Mouse (Mus musculus): ENCODE measurements around the gene Kmt2e. TPM values are rescaled to one million over a fixed set of nuclear protein-coding genes. Genes with fewer than 3 reads are reported as not detected.

Gene Kmt2e
- polyA plus RNA-seq, 1 experiment, result 68.7 TPM

GRCm38 (mm10) chr5:23418797-23419595 lies 15.2 kb upstream of the Kmt2e start:
- WGBS, result 12% methylated on average over 18 of the region's 18 CpGs
- peak overlapping the region; percentile 74 for H3K4me3 ChIP-seq (replicated peaks; ENCODE audit: control insufficient read depth, low read depth, low read length)
- peaks cover 1% of the 10 kb centered on the region; the same call in 1 of the 2 replicates for H3K4me1 ChIP-seq (ENCODE audit: control insufficient read depth, insufficient read depth, low read length)
- H3K27ac ChIP-seq (ENCODE audit: control insufficient read depth, insufficient read depth, low read depth, low read length, poor library complexity), result peak overlapping the region; percentile 98; the same call in 1 of the 2 replicates
- TF ChIP-seq POLR2A (IDR thresholded peaks at IDR 0.05; ENCODE audit: borderline replicate concordance, control insufficient read depth, low read depth, low read length) (no peak), CTCF (IDR thresholded peaks at IDR 0.05; ENCODE audit: control insufficient read depth, insufficient read depth, low read length) (no peak)

GRCm38 (mm10) chr5:23419616-23420170 lies 14.5 kb upstream of the Kmt2e start:
- TF ChIP-seq POLR2A (IDR thresholded peaks at IDR 0.05; ENCODE audit: borderline replicate concordance, control insufficient read depth, low read depth, low read length), result no peak
- TF ChIP-seq CTCF (IDR thresholded peaks at IDR 0.05; ENCODE audit: control insufficient read depth, insufficient read depth, low read length), result no peak
- H3K4me3 ChIP-seq (replicated peaks; ENCODE audit: control insufficient read depth, low read depth, low read length), result no peak overlapping the region
- WGBS, result 65% methylated on average over 7 of the region's 7 CpGs
- H3K4me1 ChIP-seq (ENCODE audit: control insufficient read depth, insufficient read depth, low read length), result peaks cover 1% of the 10 kb centered on the region; the same call in 1 of the 2 replicates
- H3K27ac ChIP-seq (ENCODE audit: control insufficient read depth, insufficient read depth, low read depth, low read length, poor library complexity), result no peak overlapping the region

- Histone ChIP-seq H3K27ac (ENCODE audit: control insufficient read depth, insufficient read depth, low read depth, low read length, poor library complexity) (no peak overlapping the region), H3K4me1 (ENCODE audit: control insufficient read depth, insufficient read depth, low read length) (peaks cover 1% of the 10 kb centered on the region; the same call in 1 of the 2 replicates), H3K4me3 (replicated peaks; ENCODE audit: control insufficient read depth, low read depth, low read length) (no peak overlapping the region)
- TF ChIP-seq POLR2A (IDR thresholded peaks at IDR 0.05; ENCODE audit: borderline replicate concordance, control insufficient read depth, low read depth, low read length) (no peak), CTCF (IDR thresholded peaks at IDR 0.05; ENCODE audit: control insufficient read depth, insufficient read depth, low read length) (no peak)
- 89% methylated on average over 1 of the region's 1 CpGs for WGBS
These were observed 13.8 kb upstream of the Kmt2e start for GRCm38 (mm10) chr5:23420410-23420809.

GRCm38 (mm10) chr5:23421440-23421839 lies 12.8 kb upstream of the Kmt2e start:
- Histone ChIP-seq H3K4me1 (ENCODE audit: control insufficient read depth, insufficient read depth, low read length) (no peaks in the 10 kb centered on the region; the same call in 1 of the 2 replicates), H3K27ac (ENCODE audit: control insufficient read depth, insufficient read depth, low read depth, low read length, poor library complexity) (no peak overlapping the region), H3K4me3 (replicated peaks; ENCODE audit: control insufficient read depth, low read depth, low read length) (no peak overlapping the region)
- TF ChIP-seq CTCF (IDR thresholded peaks at IDR 0.05; ENCODE audit: control insufficient read depth, insufficient read depth, low read length), result no peak
- TF ChIP-seq POLR2A (IDR thresholded peaks at IDR 0.05; ENCODE audit: borderline replicate concordance, control insufficient read depth, low read depth, low read length), result no peak
- 93% methylated on average over 2 of the region's 2 CpGs for WGBS

GRCm38 (mm10) chr5:23423036-23423435 lies 11.2 kb upstream of the Kmt2e start:
- Histone ChIP-seq H3K27ac (ENCODE audit: control insufficient read depth, insufficient read depth, low read depth, low read length, poor library complexity) (no peak overlapping the region), H3K4me1 (ENCODE audit: control insufficient read depth, insufficient read depth, low read length) (peaks cover 2% of the 10 kb centered on the region; the same call in 1 of the 2 replicates), H3K4me3 (replicated peaks; ENCODE audit: control insufficient read depth, low read depth, low read length) (no peak overlapping the region)
- TF ChIP-seq CTCF (IDR thresholded peaks at IDR 0.05; ENCODE audit: control insufficient read depth, insufficient read depth, low read length) (no peak), POLR2A (IDR thresholded peaks at IDR 0.05; ENCODE audit: borderline replicate concordance, control insufficient read depth, low read depth, low read length) (no peak)
- 79% methylated on average over 3 of the region's 3 CpGs for WGBS

- peaks cover 2% of the 10 kb centered on the region; the same call in 1 of the 2 replicates for H3K4me1 ChIP-seq (ENCODE audit: control insufficient read depth, insufficient read depth, low read length)
- H3K27ac ChIP-seq (ENCODE audit: control insufficient read depth, insufficient read depth, low read depth, low read length, poor library complexity), result no peak overlapping the region
These were observed 6.7 kb upstream of the Kmt2e start for GRCm38 (mm10) chr5:23427501-23427900.

GRCm38 (mm10) chr5:23431070-23431864 lies 3.0 kb upstream of the Kmt2e start:
- 3% methylated on average over 10 of the region's 10 CpGs for WGBS
- H3K4me1 ChIP-seq (ENCODE audit: control insufficient read depth, insufficient read depth, low read length), result peaks cover 2% of the 10 kb centered on the region; the same call in 1 of the 2 replicates
- TF ChIP-seq CTCF (IDR thresholded peaks at IDR 0.05; ENCODE audit: control insufficient read depth, insufficient read depth, low read length) (no peak), POLR2A (IDR thresholded peaks at IDR 0.05; ENCODE audit: borderline replicate concordance, control insufficient read depth, low read depth, low read length) (no peak)
- no peak overlapping the region for H3K27ac ChIP-seq (ENCODE audit: control insufficient read depth, insufficient read depth, low read depth, low read length, poor library complexity)
- peak overlapping the region; percentile 47 for H3K4me3 ChIP-seq (replicated peaks; ENCODE audit: control insufficient read depth, low read depth, low read length)

More at GRCm38 (mm10) chr5:23427501-23427900, 6.7 kb upstream of the Kmt2e start:
- H3K4me3 ChIP-seq (replicated peaks; ENCODE audit: control insufficient read depth, low read depth, low read length), result no peak overlapping the region
- TF ChIP-seq CTCF (IDR thresholded peaks at IDR 0.05; ENCODE audit: control insufficient read depth, insufficient read depth, low read length) (no peak), POLR2A (IDR thresholded peaks at IDR 0.05; ENCODE audit: borderline replicate concordance, control insufficient read depth, low read depth, low read length) (no peak)
- 66% methylated on average over 1 of the region's 1 CpGs for WGBS
